Mouse (Mus musculus) layer of hippocampus, postnatal 14 days (tissue): Measurements from ENCODE around the gene Cyb5b. TPM values are rescaled to one million over a fixed set of nuclear protein-coding genes. Genes with fewer than 3 reads are reported as not detected.
"Not testable (repeated sequence)": the region's sequence is repeated elsewhere in the genome, so short reads cannot be mapped to it uniquely, and the experiment has no call there.

Experiments used
- DNase-seq, 2 experiments: peaks; one replicate each; pipeline ENCODE4 v3.0.0; 2021 to 2022; ENCODE audit warnings: low spot score in 2 of 2, mixed read lengths in 1 of 2
- long read RNA-seq, 2 experiments: library from polyadenylated mRNA; stranded (forward); transcript quantifications; one replicate each; pipeline ENCODE4 v2.0.0; 2021
- total RNA-seq, 2 experiments: library from RNA; stranded (reverse); gene quantifications; 2 replicates each; pipeline ENCODE4 v1.2.3; 2021

Cyb5b gene
- total RNA-seq: 10 to 100 TPM; 89.7 to 98.4 TPM
- long read RNA-seq, experiment 1, full-length matches to known transcripts: 96 of 114 reads
- long read RNA-seq, experiment 1, partial matches to known transcripts: 0 of 114 reads
- long read RNA-seq, experiment 1, other reads (novel, unspliced or antisense): 18 of 114 reads
- long read RNA-seq, experiment 2, full-length matches to known transcripts: 126 of 163 reads
- long read RNA-seq, experiment 2, partial matches to known transcripts: 0 of 163 reads
- long read RNA-seq, experiment 2, other reads (novel, unspliced or antisense): 37 of 163 reads

DNA sequence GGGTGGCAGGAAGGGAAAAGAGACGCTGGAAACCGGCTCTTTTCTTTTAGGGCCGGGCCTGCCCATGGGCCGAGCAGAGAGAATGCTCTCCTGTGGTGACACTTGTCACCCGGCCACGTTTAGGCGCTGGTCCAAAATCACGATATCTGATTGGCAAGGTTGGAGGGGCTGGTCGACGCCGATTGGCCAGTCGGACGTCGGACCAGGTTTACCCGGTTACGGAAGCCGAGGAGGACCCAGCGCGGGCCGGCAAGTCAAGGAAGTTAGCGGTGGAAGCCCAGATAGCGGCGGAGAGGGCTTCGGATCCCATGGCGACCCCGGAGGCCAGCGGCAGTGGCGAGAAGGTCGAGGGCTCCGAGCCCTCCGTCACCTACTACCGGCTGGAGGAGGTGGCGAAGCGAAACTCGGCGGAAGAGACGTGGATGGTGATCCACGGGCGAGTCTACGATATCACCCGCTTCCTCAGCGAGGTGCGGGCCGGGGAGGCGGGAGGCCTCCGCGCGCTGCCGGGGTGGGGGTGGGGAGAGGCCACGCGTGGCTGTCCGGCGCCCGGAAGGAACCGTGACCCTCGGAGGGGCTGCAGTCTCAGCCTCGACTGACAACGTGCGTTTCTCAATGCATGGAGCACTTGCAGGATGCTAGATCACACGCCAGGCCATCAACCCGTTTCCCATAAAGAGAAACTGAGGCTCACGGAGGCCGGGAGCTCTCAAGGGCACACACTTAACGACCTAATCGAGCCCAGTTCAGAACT lies at the start of gene Cyb5b:
Cyb5b (plus strand) TSS at position 237 of the 754 bp plus-strand sequence.
- peak; percentile 91 to 95 for DNase-seq

DNA sequence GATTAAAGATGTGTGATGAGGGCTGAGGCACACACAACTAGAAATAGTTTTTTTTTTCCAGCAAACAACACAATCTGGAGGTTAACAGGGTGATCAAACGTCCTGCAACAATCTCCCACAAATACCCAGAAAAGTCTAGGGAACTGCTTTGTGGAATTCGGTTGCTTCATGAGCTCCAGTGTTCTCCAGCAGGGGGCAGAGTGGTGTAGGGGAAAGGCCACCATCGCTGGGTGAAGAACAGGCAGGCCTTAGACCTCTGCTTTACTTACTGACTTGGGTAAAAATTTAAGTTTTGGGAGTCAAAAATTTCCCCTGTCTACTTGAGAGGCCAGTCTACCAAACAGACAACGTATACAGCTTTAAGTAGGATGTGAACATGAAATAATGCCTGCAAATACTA lies 45.9 kb upstream of the Cyb5b start:
- DNase-seq: peak; percentile 56 to 62

GRCm38 (mm10) chr8:107108089-107108488 lies 42.4 kb upstream of the Cyb5b start:
- DNase-seq: not testable (repeated sequence)

- DNase-seq: no peak
These were observed 41.3 kb upstream of the Cyb5b start for GRCm38 (mm10) chr8:107108978-107109720.

DNA sequence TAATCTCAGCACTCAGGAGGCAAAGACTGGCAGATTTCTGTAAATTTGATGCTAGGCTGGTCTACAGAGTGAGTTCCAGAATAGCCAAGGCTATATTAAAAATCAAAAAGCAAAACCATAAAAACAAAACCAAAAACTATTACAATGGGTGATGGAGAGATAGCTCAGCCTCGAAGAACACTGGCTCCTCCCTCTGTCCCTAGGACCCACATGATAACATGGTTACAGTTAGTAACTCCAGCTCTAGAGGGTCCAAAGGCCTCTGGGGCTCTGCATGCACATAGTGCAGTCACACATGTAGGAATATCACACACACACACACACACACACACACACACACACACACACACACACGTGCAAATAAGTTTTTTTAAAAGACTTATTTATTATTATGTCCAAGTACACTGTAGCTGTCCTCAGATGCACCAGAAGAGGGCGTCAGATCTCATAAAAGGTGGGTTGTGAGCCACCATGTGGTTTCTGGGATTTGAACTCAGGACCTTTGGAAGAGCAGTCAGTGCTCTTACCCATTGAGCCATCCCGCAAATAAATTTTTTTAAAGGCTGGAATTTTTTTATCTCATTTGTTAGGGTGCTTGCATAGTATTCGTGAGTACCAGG lies 40.5 kb upstream of the Cyb5b start:
- no peak for DNase-seq

DNA sequence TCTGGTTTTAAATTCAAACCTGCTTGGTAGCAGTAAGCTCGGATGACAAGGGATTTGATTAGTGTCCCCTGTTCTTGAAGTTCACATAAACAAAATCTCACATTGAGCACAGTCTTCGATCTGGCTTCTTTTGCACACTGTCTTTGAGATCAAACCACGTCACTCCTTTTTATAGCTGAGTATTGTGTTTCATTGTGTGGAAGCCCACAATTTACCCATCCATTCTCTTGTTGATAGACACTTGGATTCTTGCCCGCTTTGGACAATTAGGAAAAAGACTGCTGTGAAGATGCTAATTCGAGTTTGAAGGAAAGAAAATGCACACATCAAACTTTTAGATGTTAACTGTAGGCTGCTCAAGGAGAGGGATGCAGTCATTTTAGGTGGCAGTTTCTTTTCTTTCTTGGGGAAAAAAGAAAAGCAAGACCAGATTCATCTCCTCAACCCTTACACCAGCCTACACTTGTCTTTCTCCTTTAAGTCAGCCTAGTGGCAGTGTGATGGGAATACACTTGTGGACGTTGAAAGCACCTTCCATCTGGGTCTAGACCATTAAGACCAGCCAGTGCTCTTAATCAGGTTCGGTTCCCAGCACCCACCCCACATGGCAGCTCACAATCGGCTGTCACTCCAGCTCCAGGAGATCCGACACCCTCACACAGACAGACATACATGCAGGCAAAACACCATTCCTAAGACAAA lies 39.7 kb upstream of the Cyb5b start:
- no peak for DNase-seq

GRCm38 (mm10) chr8:107111340-107112105 lies 38.9 kb upstream of the Cyb5b start:
- DNase-seq: no peak

DNA sequence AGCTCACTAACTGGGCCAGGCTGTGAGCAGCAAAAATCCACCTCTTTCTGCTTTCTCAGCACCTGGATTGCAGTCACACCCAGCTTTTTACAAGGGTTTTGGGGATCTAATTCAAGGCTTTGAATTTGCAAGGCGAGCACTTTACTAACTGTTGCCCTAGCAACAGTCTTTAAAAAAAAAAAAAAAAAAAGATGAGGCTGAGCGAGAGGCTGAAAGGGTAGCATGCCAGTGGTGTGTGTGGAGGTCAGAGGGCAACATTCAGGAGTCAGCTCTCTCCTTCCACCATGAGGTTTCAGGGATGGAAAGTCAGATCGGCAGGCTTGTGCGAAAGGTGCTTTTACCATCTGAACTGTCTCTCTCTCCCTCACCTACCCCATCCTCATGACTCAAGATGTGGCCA lies 37.2 kb upstream of the Cyb5b start:
- no peak for DNase-seq

GRCm38 (mm10) chr8:107114150-107115007 lies 36.1 kb upstream of the Cyb5b start:
- peak in 1 of 2 experiments; percentile 27 for DNase-seq

GRCm38 (mm10) chr8:107115008-107115320 lies 35.5 kb upstream of the Cyb5b start:
- no peak for DNase-seq

DNA sequence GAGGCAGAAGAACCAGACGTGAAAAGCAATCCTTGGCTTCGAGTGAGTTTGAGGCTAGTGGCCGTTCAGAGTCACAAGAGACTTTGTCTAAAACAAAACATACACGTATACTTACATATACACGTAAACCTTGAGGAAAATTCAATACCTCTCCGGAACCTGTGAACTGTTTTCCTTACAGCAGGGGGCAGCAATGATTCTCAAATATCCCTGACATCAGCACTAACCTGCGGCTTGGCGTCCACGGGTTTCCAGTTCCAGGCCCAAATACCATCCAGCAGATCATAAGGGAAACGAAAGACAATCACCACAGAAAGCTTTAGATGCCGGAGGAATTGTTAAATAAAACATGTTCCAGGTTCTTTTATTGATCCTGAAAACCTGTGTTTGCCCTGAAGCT lies 34.4 kb upstream of the Cyb5b start:
- peak; percentile 79 to 86 for DNase-seq

DNA sequence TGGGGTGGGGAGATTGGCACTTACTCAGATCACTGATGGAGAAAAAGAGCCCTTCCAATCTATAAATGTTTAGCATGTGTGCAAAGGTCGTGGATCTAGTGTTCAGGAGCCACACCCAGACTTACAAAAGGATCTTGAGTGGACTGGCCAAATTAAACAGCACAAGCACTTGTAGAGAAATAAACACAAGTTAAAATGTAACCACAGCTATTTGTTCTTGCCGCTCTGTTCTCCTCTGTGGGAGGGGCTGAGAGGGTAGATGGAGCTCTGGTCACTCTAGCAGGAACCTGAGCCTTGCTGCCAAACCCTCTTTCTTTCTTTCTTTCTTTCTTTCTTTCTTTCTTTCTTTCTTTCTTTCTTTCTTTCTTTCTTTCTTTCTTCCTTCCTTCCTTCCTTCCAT lies 33.4 kb upstream of the Cyb5b start:
- no peak for DNase-seq

- DNase-seq: no peak
These were observed 31.6 kb upstream of the Cyb5b start for GRCm38 (mm10) chr8:107118803-107119233.

- no peak for DNase-seq
These were observed 31.0 kb upstream of the Cyb5b start for GRCm38 (mm10) chr8:107119412-107119811.

DNA sequence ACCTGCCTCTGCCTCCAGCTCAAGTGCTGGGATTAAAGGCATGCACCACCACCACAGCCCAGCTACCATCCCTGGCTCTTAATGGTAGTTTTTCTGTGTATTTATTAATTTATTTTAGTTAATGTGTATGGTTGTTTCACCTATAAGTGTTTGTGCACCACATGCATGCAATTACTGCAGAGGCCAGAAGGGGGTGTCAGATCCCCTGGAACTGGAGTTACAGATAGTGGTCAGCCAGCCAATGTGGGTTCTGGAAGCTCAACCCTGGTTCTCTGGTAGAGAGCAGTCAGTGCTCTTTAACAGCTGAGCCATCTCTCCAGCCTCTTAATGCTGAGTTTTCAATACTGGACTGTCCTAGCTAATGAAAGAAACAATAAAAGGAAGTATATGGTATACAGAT lies 29.6 kb upstream of the Cyb5b start:
- DNase-seq: no peak

DNA sequence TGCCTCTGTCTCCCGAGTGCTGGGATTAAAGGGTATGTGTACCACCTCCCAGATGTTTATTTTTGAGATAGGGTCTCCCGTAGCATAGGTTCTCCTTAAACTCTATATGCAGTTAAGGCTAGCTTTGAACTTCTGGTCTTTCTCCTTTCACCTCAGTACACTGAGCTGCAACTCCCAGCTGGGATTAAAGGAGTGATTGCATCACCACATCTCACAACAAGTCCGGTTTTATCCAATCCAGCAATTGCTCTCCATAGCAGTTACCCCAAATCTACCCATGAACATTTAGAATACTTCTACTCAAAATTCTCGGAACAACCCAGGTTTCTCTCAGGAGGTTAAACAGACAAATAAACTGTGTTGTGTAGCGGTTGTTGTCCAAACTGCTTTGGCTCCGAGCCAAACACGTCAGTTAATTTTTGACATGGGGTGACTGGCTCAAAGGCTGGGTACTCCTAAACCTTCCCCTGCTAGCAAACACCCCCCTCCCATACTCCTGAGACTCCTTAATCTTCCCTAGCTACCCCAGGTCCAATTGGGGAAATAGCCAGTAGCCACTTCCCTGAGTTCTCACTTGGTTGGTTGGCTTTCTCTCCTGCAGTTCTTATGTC lies 28.7 kb upstream of the Cyb5b start:
- DNase-seq: no peak

DNA sequence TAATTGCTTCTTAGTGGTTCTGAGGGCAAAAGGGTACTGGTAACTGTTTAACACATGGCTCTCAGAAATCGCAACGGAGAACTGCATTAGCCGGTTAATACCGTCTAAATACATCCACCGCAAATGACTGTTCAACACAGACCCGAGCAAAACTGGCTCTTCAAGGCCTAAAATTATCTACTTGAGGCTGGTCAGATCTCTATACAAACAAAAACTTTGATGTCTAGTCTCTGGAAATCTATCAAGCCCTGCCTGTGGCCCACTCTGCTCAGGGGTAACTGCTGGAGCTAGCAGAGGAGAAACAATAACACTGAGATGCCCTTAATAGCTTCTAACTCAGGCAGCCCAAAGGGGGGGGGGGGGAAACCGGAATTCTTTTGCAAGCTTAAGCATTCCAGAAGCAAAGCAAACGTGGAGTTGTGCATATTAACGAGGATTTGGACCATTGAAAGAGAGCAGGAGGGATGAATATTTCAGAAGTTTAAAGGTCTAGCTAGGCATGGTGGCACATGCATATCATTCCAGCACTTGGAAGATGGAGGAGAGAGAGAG lies 27.3 kb upstream of the Cyb5b start:
- DNase-seq: no peak

DNA sequence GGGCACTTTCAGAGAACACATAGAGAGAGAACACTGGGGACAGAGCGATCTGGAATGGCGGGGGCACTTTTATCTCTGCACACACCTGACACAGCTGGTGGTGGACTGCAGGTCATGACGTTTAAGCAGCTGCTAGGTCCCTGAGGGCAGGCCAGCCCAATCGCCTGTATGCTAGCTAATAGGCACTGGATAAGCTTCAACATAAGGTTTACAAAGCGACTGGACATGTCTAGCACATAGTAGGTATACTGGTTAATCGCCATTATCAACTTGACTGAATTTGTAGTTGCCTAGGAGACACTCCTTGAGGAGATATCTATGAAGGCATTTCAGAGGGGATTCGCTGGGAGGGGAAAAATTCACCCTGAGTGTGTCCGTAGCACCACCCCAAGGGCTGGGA lies 26.1 kb upstream of the Cyb5b start:
- no peak for DNase-seq
